Mouse (Mus musculus) myocyte (in vitro differentiated cells): ENCODE results near the gene Ttyh2.

Experiments used
- CEBPB ChIP-seq: IDR thresholded peaks from 2 replicates; pipeline ENCODE4 v1.6.1; 2011; ENCODE audit warnings: mild to moderate bottlenecking, moderate library complexity; ENCODE audit not compliant: poor library complexity, insufficient read depth, severe bottlenecking
- E2F4 ChIP-seq: IDR thresholded peaks from one replicate; pipeline ENCODE4 v1.6.1; 2011; ENCODE audit warnings: mild to moderate bottlenecking, control low read depth, moderate library complexity; ENCODE audit not compliant: insufficient read depth
- MAX ChIP-seq: IDR thresholded peaks from one replicate; pipeline ENCODE4 v1.6.1; 2011; ENCODE audit warnings: low read depth, mild to moderate bottlenecking, control low read depth
- MYOG ChIP-seq, 3 experiments: IDR thresholded peaks; one replicate each; pipeline ENCODE4 v1.6.1; 2011; ENCODE audit warnings: control low read depth in 2 of 3, low read depth in 2 of 3, mild to moderate bottlenecking in 2 of 3; ENCODE audit not compliant: insufficient read length in 2 of 3, control insufficient read depth in 1 of 3, insufficient read depth in 1 of 3
- POLR2A ChIP-seq: IDR thresholded peaks from one replicate; pipeline ENCODE4 v1.6.1; 2011; ENCODE audit warnings: low read depth, mild to moderate bottlenecking, control low read depth, moderate library complexity; ENCODE audit not compliant: insufficient read length
- POLR2AphosphoS2 ChIP-seq: IDR thresholded peaks from one replicate; pipeline ENCODE4 v1.6.1; 2011; ENCODE audit warnings: low read depth, control low read depth; ENCODE audit not compliant: insufficient read length
- REST ChIP-seq: IDR thresholded peaks from one replicate; pipeline ENCODE4 v1.6.1; 2011; ENCODE audit warnings: mild to moderate bottlenecking, control low read depth, moderate library complexity; ENCODE audit not compliant: insufficient read depth, insufficient read length
- TCF12 ChIP-seq: IDR thresholded peaks from one replicate; pipeline ENCODE4 v1.6.1; 2011; ENCODE audit warnings: mild to moderate bottlenecking, control low read depth; ENCODE audit not compliant: poor library complexity, insufficient read depth, severe bottlenecking
- TCF3 ChIP-seq: IDR thresholded peaks from one replicate; pipeline ENCODE4 v1.6.1; 2011; ENCODE audit warnings: low read depth, control low read depth; ENCODE audit not compliant: insufficient read length

DNA sequence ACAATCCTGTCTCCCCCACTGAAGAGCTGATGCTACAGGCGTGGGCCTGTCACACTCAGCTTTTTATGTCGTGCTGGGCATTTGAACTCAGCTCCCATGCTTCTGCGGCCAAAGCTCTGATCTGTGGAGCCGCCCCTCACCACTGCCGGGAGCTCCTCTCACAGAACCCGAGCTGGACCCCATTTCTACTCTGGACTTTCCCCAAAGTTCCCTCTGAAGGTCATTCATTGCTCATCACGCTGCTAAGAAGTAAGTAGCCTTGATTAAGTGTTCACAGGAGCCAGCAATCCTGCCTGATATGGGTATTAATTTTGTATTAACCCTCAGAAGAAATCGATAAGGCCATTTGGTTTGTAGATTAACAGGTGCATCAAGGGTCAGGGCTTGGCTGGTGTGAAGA is 47.2 kb downstream of the Ttyh2 start:
- TF ChIP-seq REST, result no peak
- TF ChIP-seq POLR2A, result no peak
- TF ChIP-seq CEBPB, result no peak
- TF ChIP-seq POLR2AphosphoS2, result peak; percentile 17
- TF ChIP-seq MAX, result no peak
- TF ChIP-seq MYOG (IDR thresholded peaks at IDR 0.05; ENCODE audit: control insufficient read depth in 1 of 3, insufficient read depth in 1 of 3, insufficient read length in 2 of 3, low read depth in 2 of 3), result no peak
- TF ChIP-seq E2F4, result no peak
- no peak for TF ChIP-seq TCF12
- no peak for TF ChIP-seq TCF3
